Mouse (Mus musculus): Measurements from ENCODE around the gene Vmn2r32.
"Not testable (repeated sequence)": the region's sequence is repeated elsewhere in the genome, so short reads cannot be mapped to it uniquely, and the experiment has no call there.

Vmn2r32 gene

DNA sequence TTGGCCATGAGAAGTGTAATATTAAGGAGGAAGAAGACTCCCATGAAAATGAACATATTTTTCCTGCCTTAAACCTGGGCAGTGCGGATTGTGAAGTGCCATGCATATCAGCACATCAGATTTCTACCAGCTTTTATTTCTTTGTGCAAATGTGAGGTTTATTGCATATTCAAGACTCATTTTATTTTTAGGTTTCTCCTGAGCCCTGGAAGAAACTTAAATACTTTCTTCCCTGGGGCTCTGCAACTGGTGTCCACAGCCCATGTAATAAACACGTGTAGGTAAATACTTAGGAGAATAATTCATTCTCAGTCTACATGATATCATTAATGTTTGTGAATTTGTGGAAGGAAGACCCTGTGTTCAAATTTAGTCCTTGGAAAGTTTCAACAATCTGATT, at the start of gene Vmn2r32:
Gene Vmn2r32 (minus strand): TSS at position 101 of the 400 bp plus-strand sequence.
- not testable (repeated sequence) for DNase-seq (ENCODE audit: low read depth, low spot score)

All from c-Kit-negative CD71-positive TER-119-positive erythroid progenitor cells, embryonic 14.5 days (primary cell).